Mouse (Mus musculus): ENCODE measurements around the gene Duxf3.
"Not testable (repeated sequence)": the region's sequence is repeated elsewhere in the genome, so short reads cannot be mapped to it uniquely, and the experiment has no call there.

Gene Duxf3

GRCm38 (mm10) chr10:58232641-58232969, at the start of gene Duxf3:
TSS of gene Duxf3 (minus strand) at chr10:58232675.
- not testable (repeated sequence) for DNase-seq (ENCODE audit: low read depth)

- peak; percentile 45 for DNase-seq (ENCODE audit: low read depth)
These were observed 49.8 kb upstream of the Duxf3 start for GRCm38 (mm10) chr10:58282238-58282637.

GRCm38 (mm10) chr10:58258466-58258865, 26.0 kb upstream of the Duxf3 start:
- DNase-seq (ENCODE audit: low read depth), result peak; percentile 50

- DNase-seq (ENCODE audit: low read depth), result peak; percentile 36
These were observed 23.5 kb upstream of the Duxf3 start for GRCm38 (mm10) chr10:58255954-58256353.

GRCm38 (mm10) chr10:58255213-58255892, 22.9 kb upstream of the Duxf3 start, which contains the start of gene Gcc2:
TSS of gene Gcc2 (plus strand) at chr10:58255497.
- DNase-seq (ENCODE audit: low read depth), result peak; percentile 96

GRCm38 (mm10) chr10:58254635-58255175, 22.2 kb upstream of the Duxf3 start:
- peak; percentile 40 for DNase-seq (ENCODE audit: low read depth)

GRCm38 (mm10) chr10:58249535-58249934, 17.1 kb upstream of the Duxf3 start:
- peak; percentile 52 for DNase-seq (ENCODE audit: low read depth)

- DNase-seq (ENCODE audit: low read depth), result peak; percentile 24
These were observed 6.7 kb upstream of the Duxf3 start for GRCm38 (mm10) chr10:58238984-58239740.

- DNase-seq (ENCODE audit: low read depth), result no peak
These were observed 4.1 kb upstream of the Duxf3 start, which contains the start of gene Gm4981 for GRCm38 (mm10) chr10:58236613-58237012. TSS of gene Gm4981 (minus strand) at chr10:58236701.

GRCm38 (mm10) chr10:58234985-58235384, 2.5 kb upstream of the Duxf3 start:
- DNase-seq (ENCODE audit: low read depth), result not testable (repeated sequence)

GRCm38 (mm10) chr10:58233740-58234121, 1.3 kb upstream of the Duxf3 start:
- not testable (repeated sequence) for DNase-seq (ENCODE audit: low read depth)

GRCm38 (mm10) chr10:58233054-58233739, 722 bp upstream of the Duxf3 start:
- not testable (repeated sequence) for DNase-seq (ENCODE audit: low read depth)

- DNase-seq (ENCODE audit: low read depth), result peak; percentile 31
These were observed 465 bp downstream of the Duxf3 start for GRCm38 (mm10) chr10:58231779-58232640.

- not testable (repeated sequence) for DNase-seq (ENCODE audit: low read depth)
These were observed 1.4 kb downstream of the Duxf3 start for GRCm38 (mm10) chr10:58231088-58231487.

- not testable (repeated sequence) for DNase-seq (ENCODE audit: low read depth)
These were observed 2.5 kb downstream of the Duxf3 start for GRCm38 (mm10) chr10:58230021-58230420.

- DNase-seq (ENCODE audit: low read depth), result not testable (repeated sequence)
These were observed 4.7 kb downstream of the Duxf3 start for GRCm38 (mm10) chr10:58227798-58228197.

- not testable (repeated sequence) for DNase-seq (ENCODE audit: low read depth)
These were observed 6.1 kb downstream of the Duxf3 start for GRCm38 (mm10) chr10:58226357-58226756.

- not testable (repeated sequence) for DNase-seq (ENCODE audit: low read depth)
These were observed 7.4 kb downstream of the Duxf3 start, which contains the start of gene AW822073 for GRCm38 (mm10) chr10:58224827-58225785. TSS of gene AW822073 (minus strand) at chr10:58224930.

GRCm38 (mm10) chr10:58223972-58224805, 8.3 kb downstream of the Duxf3 start:
- DNase-seq (ENCODE audit: low read depth), result peak; percentile 15
